Mouse (Mus musculus): ENCODE data around the gene Tmem39b. TPM values are rescaled to one million over a fixed set of nuclear protein-coding genes. Genes with fewer than 3 reads are reported as not detected.

The Tmem39b gene
- total RNA-seq, 2 experiments from 2014 or later: 13.3 to 16.3 TPM

DNA sequence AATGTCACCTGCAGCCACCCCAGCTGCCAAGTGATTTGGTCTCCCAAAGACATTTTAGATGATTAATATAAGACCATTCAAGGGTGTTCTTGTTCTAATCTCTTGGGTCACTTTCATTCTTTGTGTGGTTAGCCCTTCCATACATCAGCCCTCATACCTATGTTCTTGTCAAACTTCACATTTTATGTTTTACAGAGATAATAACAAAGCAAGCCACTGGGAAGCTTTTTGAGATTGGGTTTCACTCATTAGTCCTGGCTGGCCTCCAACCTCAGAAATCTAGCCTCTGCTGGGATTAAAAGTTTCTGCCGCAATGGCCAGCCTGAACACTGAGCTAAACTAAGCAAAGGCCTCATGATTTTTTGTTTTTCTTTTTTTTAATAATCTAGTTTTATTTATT is 3.6 kb upstream of the Tmem39b start:
- intact Hi-C loops (cut with DNase I): loop anchor here (5.0 kb wide), 1 partner anchor 42 kb away; the partner anchor contains the start of gene Khdrbs1
- no peak for DNase-seq (ENCODE audit: extremely low spot score in 1 of 2, low spot score in 2 of 2)

DNA sequence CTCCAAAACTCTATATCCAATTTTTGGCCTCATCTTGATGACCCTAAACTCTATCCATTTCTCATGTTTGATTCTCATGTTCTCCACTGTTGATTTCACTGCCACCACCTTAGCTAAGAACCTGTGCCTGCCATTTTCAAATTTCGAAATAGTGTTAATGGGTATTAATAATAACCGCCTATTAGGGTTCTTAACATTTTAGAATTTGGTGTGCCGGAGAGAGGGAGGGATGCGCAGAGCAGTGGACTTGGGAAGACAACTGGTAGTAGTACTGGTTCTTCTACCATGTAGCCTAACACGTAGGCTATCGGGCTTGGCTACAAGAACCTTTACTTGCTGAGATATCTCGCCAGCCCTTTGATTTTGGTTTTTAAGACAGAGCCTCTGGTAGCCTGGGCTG is 553 bp upstream of the Tmem39b start:
- intact Hi-C loops (cut with DNase I): no loop called here
- no peak for DNase-seq (ENCODE audit: extremely low spot score in 1 of 2, low spot score in 2 of 2)

DNA sequence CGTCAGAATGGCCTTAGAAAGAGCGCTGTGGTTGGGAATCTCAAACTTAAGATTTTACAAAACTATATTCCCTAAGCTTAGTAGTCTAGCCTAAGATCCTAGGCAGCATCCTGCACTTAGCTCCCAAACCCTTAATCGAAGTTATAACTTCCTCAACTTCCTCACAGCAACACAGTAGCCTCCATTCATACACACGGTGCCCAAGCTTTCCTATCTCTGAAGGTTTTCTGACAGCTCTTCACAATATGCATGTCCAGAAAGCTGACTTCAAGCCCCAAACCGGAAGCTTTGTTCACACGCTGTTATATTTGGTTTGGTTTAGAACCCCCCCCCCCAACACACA is 852 bp downstream of the Tmem39b start:
- intact Hi-C loops (cut with DNase I): no loop called here
- no peak for DNase-seq (ENCODE audit: extremely low spot score in 1 of 2, low spot score in 2 of 2)

DNA sequence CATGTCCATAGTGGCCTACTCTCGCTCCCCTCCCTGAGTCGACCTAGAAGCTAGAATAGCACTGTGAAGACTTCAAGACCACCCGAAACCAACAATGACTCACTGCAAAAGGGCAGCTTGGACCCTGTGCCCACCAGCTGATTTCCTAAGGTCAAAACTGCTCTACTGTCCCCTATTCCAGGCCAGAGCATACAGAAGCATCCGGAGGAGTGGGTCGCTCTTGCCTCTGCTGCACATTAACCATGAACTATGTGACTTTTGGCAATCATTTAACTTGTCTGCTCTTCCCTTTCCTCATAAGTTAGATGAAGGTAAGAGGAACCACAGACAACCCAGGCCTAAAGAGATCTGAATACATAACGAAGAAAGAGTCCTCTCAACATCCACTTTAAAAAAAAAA is 12.1 kb downstream of the Tmem39b start:
- intact Hi-C loops (cut with DNase I): no loop called here
- DNase-seq (ENCODE audit: extremely low spot score in 1 of 2, low spot score in 2 of 2): no peak

DNA sequence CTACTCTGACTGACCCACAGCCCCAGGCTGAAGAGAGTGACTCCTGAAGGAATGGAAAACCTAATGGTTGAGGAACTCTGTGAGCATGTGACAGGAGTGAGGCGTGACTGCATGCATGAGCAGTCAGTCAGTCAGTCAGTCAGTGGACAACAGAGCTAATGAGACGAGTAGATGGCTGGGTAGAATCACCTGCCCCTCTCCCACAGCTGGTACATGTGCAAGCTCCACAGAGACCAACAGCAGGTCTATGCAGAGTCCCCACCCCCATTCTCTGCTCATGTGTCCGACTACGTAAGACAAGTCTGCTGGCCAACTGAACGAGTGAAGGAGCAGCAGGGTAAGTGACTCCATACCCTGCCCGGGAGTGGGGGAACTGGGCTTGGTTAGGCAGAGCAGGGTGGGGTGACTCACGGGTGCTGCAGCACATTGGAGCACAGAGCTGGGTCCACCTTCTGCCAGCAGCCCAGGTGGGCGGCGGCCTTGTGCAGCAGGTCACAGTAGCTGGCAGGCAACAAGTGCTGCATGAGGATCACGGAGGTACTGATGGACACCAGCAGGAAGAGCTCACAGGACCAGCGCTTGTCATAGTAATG is 12.6 kb downstream of the Tmem39b start:
- DNase-seq (ENCODE audit: extremely low spot score in 1 of 2, low spot score in 2 of 2): no peak
- intact Hi-C loops (cut with DNase I): no loop called here

DNA sequence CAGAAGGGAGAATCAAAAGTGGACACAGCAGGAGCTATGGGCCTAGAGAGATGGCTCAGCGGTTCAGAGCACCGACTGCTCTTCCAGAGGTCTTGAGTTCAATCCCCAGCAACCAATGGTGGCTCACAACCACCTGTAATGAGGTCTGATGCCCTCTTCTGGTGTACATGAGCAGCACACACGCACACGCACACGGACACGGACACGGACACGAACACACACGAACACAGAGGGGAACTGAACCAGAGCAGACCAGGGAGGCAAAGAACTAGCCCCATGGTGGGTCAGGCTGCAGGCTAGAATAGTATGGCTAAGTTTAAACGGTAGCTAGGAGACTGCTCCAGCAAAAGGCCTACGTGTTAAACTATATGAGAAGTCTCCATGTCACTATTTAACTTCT is 14.8 kb downstream of the Tmem39b start:
- intact Hi-C loops (cut with DNase I): no loop called here
- DNase-seq (ENCODE audit: extremely low spot score in 1 of 2, low spot score in 2 of 2): no peak

DNA sequence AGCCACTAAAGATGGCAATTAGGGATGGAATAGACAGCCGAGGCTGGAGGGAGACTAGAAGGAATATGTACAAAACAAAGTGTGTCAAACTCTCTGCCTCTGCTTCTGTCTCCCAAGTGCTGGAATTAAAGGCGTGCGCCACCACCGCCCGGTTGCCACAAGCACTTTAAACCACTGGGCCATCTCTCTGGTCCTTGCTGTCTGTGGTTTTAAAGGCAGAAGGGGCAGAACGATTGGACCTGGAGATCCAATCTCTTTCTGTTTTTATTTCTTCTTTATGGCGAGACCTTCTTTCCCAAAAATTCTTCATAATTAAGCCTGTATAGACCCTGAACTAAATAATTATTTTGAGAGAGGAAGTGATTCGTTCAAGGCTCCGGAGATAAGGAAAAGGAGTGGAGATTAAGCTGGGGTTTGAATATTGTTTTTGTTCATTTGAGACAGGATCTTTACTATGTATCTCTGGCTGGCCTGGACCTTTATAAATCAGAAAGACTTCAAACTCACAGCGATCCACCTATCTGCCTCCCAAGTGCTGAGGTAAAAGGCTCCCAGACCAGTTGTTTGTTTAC is 23.7 kb downstream of the Tmem39b start:
- intact Hi-C loops (cut with DNase I): no loop called here
- DNase-seq (ENCODE audit: extremely low spot score in 1 of 2, low spot score in 2 of 2): no peak

DNA sequence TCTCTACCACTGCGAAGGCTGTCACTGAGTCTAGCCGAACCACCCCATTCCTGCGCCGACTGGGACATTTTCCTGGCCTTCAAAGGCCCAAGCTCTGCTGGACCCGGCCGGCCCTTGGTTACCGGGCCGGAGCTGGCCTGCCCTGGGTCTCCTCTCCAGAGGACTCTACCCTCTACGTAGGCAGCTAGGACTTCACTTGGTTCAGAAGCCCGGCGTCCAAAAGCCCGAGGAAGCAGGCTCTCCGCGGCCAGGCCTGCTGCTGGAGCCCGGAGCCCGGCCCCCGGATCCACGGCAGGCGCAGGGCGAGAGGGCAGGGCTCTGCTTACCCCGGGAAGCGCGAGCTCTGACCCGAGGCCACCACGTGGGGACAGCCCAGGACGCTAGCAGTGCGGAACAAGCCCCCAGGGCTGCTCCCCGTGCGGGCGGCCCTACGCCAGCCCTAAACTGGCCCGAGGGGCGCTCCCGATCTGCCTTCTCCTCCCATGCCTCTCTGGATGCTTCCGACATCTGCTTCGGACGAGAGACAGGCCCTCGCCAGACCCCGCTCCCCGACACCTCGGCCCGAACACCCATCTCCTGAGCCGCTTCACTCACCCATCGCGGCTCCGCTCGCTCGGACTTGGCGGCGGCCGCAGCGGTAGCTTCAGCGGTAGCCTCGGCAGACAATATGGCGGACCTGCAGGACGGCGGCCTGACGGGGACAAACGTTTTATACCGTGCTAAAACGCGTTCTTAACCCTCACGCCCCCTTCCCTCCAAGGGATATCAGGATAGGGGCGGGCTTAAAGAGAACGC is 24.4 kb downstream of the Tmem39b start, which contains the start of gene Kpna6:
Gene Kpna6, minus strand, starts transcription at position 685 of the 795 bp plus-strand sequence.
- intact Hi-C loops (cut with DNase I): no loop called here
- peak; percentile 90 to 93 for DNase-seq (ENCODE audit: extremely low spot score in 1 of 2, low spot score in 2 of 2)

DNA sequence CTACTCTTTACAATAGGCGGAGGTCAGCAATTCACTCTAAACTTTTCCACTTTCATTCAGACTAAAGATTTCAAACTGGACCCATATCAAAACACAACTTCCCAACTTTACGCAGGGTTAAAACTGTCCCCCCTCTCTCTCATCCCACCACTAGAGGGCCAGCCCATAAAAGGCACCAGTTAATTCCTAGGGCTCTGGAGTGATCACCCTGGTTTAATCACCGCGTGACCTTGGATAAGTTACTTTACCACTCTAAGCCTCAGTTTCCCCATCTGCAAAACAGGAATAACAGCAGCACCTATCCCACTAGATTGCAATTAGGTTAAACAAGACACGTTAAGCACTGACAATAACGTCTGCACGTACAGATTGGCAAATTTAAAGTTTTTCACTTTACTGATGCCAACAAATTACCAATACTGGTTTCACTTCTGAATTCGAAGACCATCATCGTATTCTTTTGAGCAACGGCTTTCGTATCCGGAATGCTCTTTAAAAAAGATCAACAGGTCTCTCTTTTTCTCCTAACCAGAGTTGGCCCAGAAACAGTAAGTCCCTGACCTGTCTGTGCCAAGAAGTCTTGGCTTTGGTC is 25.1 kb downstream of the Tmem39b start:
- intact Hi-C loops (cut with DNase I): no loop called here
- peak; percentile 27 to 61 for DNase-seq (ENCODE audit: extremely low spot score in 1 of 2, low spot score in 2 of 2)

DNA sequence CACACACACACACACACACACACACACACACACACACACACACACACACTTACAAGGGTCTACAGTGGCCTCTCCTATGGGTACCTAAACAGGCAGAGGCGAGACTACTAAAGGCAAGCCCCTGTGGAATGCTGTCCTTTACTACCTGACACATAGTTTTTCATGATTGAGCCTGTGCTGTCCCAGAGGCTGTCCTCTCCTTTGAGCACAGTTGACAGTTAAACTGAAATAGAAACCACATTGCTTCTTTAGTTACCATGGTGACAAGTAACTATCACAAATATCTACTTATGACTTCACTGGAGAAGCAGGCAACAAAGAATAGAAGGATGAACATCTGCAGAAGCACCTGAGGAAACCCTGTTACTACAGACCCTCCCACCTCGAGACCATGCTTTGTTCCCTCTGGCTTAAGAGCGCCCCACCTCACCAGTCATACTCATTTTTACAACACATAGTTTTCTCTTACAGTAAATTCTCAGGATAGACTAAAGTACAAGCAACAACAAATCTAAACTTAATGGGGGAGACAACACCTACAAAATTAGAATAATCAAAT is 34.3 kb downstream of the Tmem39b start:
- DNase-seq (ENCODE audit: extremely low spot score in 1 of 2, low spot score in 2 of 2): no peak
- intact Hi-C loops (cut with DNase I): no loop called here

DNA sequence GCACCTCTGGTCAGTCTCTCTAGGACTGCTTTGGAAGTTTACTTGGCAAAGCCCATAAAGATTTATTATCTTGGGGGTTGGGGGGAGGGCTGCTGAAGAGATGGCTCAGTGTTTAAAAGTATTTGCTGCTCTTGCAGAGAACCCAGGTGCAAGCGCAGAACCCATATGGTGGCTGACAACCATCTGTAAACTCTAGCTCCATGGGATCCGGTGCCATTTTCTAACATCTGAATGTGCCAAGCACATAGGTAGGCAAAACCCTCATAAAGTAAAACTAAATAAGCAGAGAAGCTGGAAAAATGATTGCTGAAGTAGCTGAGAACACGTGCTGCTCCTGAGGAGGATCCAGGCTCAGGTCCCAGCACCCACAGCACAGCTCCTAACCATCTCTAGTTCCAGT is 35.1 kb downstream of the Tmem39b start:
- intact Hi-C loops (cut with DNase I): no loop called here

DNA sequence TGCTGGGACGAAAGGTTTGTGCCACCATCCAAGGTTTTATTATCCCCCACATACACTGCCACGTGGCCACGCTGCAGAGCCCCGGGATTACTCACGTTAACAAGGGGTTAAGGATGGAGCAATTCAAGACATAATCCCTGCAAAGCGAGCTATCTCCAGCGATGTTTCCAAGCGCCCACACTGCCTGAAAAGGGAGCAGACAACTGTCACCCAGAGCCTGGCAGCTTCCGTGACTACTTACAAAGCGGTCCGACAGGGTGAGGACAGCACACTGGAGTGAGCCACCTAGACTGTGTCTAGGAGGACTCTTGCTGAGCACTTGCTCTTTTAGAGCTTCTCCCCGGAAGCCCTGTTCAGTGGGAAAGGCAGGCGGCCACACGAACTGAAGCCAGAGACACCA is 41.9 kb downstream of the Tmem39b start:
- intact Hi-C loops (cut with DNase I): no loop called here
- DNase-seq (ENCODE audit: extremely low spot score in 1 of 2, low spot score in 2 of 2): no peak

More for the DNA sequence above, 35.1 kb downstream of the Tmem39b start:
- DNase-seq (ENCODE audit: extremely low spot score in 1 of 2, low spot score in 2 of 2): no peak

DNA sequence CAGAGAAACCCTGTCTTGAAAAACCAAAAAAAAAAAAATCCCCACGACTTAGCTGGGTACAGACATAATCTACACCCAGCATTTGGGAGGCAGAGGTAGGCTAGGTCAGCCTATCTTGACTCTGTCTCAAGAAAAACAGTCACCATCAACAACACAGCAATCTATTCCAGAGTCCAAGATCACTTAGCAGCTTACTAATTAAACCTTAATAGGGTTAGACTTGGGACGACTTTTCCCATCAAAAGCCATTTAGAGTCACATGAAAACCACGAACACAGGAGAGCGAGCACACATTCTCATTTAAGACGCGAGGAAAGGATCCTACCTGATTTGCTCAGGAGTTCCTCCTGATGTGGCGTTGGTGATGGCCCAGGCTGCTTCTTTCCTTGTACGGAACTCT is 46.3 kb downstream of the Tmem39b start:
- DNase-seq (ENCODE audit: extremely low spot score in 1 of 2, low spot score in 2 of 2): no peak
- intact Hi-C loops (cut with DNase I): no loop called here

DNA sequence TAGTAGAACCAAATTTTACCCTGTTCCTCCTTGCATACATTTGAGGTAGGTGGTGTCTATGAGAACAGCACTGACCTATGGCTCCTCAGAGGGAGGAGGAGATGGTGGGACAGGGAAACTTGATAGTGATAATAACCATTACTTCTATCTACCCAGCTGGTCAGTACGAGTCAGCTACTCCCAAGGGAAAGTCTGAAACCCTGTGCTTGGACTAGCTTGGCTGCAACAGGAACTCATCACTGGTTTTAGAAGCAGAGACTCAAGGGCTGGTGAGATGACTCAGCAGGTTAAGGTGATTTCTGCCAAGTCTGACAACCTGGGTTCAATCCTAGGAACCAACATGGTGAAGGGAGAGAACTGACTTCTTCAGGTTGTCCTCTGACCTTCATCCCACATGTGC is 48.0 kb downstream of the Tmem39b start:
- intact Hi-C loops (cut with DNase I): no loop called here
- DNase-seq (ENCODE audit: extremely low spot score in 1 of 2, low spot score in 2 of 2): no peak

DNA sequence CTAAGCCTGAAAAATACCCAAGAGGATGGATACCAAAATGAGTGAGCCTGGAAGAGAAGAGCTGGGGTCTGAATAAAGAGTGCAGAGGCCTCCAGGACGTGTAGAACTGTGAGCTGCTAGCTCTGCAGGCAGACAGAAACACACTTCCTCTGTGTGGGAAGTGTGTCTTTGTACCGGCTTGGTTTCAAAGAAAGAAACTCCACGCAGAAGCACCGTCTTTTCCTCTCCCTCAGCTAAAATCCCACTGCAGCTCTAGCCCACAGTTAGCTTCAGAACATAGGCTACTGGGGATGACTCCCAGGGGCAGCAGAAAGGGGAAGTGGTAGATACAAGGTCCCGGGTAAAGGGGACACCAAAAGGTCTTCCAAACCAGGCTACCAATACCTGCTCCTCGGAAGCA is 51.4 kb downstream of the Tmem39b start:
- DNase-seq (ENCODE audit: extremely low spot score in 1 of 2, low spot score in 2 of 2): no peak
- intact Hi-C loops (cut with DNase I): no loop called here

DNA sequence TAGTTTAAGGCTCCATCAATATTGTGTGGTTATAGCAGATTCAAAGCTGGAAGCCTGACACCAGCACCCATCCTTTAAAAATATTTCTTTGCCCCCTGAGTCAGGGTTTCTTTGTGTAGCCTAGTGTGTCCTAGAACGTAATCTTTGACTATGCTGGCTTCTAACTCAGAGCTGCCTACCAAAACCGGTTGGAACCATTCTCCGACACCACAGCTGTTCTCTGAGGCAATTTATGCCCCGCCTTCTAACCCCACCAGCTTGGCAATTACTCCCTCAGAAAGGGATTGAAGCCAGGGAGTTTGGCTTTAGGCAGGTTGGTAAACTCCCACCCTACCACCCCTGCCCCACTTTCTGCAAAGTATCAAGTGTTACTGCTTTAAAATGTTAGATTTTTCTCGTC is 54.9 kb downstream of the Tmem39b start:
- intact Hi-C loops (cut with DNase I): no loop called here
- no peak for DNase-seq (ENCODE audit: extremely low spot score in 1 of 2, low spot score in 2 of 2)

DNA sequence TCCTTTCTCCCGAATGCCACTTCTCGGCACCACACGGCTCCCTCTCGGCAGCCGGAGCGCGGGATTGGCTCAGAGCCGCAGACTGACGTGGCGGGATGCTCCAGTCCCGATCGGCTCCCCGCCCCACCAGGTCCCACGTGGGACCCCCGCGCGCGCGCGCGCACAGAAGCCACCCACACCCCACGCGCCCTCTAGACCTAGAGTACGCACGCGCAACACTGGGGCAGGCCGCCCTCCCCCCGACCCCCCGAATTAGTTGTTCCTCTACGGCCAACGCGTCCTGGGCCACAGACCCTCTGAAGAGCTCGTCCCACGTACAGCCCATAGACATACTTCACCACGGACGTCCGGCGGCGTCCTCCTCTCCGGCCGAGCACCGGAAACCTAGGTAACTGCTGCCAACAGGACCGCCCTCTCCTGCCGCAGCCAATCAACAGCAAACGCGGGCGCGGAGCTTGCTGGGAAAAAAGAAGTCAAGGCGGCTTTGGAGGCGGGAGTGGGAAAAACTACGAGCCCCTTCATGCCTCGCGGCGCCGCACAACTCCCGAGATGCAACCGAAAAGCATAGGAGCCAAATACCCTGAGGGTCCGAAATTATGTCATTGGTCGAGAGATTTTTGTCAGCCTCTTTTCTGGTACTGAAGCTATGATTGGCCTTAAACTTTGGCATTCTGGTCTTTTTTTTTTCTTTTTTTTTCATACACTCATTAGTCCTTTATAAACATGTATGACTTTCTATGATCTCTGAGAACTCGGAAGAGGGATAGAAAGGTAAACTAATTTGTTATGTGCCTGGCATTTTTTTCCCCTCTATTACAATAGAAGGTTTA is 55.8 kb downstream of the Tmem39b start, which contains the start of gene Txlna:
Gene Txlna, minus strand, starts transcription at position 428 of the 830 bp plus-strand sequence.
- intact Hi-C loops (cut with DNase I): no loop called here
- peak; percentile 97 to 98 for DNase-seq (ENCODE audit: extremely low spot score in 1 of 2, low spot score in 2 of 2)

DNA sequence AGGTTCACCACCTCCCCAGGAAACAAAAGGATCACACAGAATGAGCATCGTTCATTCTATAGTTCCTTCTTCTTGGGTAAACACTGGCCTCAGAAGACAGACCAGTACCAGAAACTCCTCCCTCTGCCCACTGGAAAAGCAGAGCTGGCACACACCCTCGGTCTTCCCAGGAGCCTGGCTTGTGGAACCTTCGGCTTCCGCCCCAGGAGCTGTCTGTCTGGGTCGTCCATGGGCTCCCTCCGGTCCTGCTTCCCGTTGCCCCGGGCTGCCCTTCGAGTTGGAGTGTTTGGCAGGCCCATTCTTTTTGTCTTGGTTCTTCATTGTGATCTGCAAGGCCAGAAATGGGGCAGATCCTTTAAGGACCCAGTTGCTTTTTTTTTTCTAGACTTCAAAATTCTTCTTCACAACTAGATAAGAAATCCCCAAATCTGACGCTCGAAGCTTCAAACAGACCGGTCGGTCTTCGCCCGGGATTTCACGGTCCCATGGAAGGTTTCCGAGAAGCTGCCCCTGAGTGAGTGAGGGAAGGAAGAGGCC is 56.5 kb downstream of the Tmem39b start:
- peak in 1 of 2 experiments; percentile 73 for DNase-seq (ENCODE audit: extremely low spot score in 1 of 2, low spot score in 2 of 2)
- intact Hi-C loops (cut with DNase I): no loop called here
